Mouse (Mus musculus) layer of hippocampus, adult 6 months (tissue): ENCODE measurements around the gene Lrrtm1. TPM values are rescaled to one million over a fixed set of nuclear protein-coding genes. Genes with fewer than 3 reads are reported as not detected.

Source experiments
- long read RNA-seq, 2 experiments: library from polyadenylated mRNA; unstranded; transcript quantifications; one replicate each; pipeline ENCODE4 v2.0.0; 2019 to 2020
- polyA plus RNA-seq: library from polyadenylated mRNA; unstranded; fragments of <200 nt; fragmentation: Nextera tagmentation; gene quantifications from 2 replicates; pipeline ENCODE4 v1.2.3, GENCODE M21; 2021

The Lrrtm1 gene
- 100 and 113 TPM in 2 replicates for polyA plus RNA-seq
- long read RNA-seq, experiment 1, transcript Lrrtm1-201 (3 exons, 2,958 nt): minor isoform, 7 of 269 reads
- long read RNA-seq, experiment 1, transcript Lrrtm1-203 (2 exons, 2,518 nt): minor isoform, 54 of 269 reads
- long read RNA-seq, experiment 1, transcript Lrrtm1-202 (2 exons, 2,541 nt): major isoform, 148 of 269 reads
- long read RNA-seq, experiment 1, partial matches to known transcripts: 1 of 269 reads
- long read RNA-seq, experiment 1, other reads (novel, unspliced or antisense): 59 of 269 reads
- long read RNA-seq, experiment 2, transcript Lrrtm1-201 (3 exons, 2,958 nt): minor isoform, 38 of 736 reads
- long read RNA-seq, experiment 2, transcript Lrrtm1-203 (2 exons, 2,518 nt): minor isoform, 152 of 736 reads
- long read RNA-seq, experiment 2, transcript Lrrtm1-202 (2 exons, 2,541 nt): major isoform, 432 of 736 reads
- long read RNA-seq, experiment 2, partial matches to known transcripts: 8 of 736 reads
- long read RNA-seq, experiment 2, other reads (novel, unspliced or antisense): 106 of 736 reads

GRCm38 (mm10) chr6:77242601-77243406 is at the start of gene Lrrtm1:
TSS of gene Lrrtm1 (plus strand) at chr6:77242689.

